Mouse (Mus musculus) cerebellum, adult (tissue): ENCODE results near the gene Gm13290.
"Not testable (repeated sequence)": the region's sequence is repeated elsewhere in the genome, so short reads cannot be mapped to it uniquely, and the experiment has no call there.

Source experiments
- ATAC-seq: cut with Nextera tagmentation; 2 replicates; pipeline ENCODE4 v1.9.2; 2017; ENCODE audit warnings: mild to moderate bottlenecking, moderate library complexity, mixed read lengths; ENCODE audit not compliant: insufficient number of reproducible peaks, low FRiP score, low TSS enrichment

Gm13290 gene

GRCm38 (mm10) chr4:88780320-88780719 lies 6.7 kb downstream of the Gm13290 start:
- ATAC-seq: not testable (repeated sequence)

GRCm38 (mm10) chr4:88781831-88782230 lies 8.2 kb downstream of the Gm13290 start, which contains the start of gene Ifnz:
TSS of gene Ifnz (plus strand) at chr4:88782131.
- ATAC-seq: not testable (repeated sequence)

GRCm38 (mm10) chr4:88782335-88782734 lies 8.7 kb downstream of the Gm13290 start:
- ATAC-seq: not testable (repeated sequence)

- ATAC-seq: not testable (repeated sequence)
These were observed 11.8 kb downstream of the Gm13290 start, which contains the start of gene Gm13276 for GRCm38 (mm10) chr4:88785409-88785808. TSS of gene Gm13276 (plus strand) at chr4:88785709.

DNA sequence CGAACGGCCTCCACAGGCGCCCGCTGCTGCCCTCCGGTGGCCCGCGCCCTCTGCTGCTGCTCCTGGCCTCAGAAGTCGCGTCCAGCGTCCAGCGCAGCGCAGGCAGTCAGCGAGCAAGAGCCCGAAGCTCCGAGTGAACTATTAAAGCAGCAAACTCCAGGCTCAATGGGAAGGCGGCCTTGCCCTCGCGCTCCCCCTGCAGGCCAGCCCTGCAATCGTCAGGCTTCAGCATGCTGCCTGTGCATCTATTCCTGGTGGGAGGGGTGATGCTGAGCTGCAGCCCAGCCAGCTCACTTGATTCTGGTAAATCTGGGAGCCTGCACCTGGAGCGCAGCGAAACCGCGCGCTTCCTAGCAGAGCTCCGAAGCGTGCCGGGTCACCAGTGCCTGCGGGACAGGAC lies 14.8 kb downstream of the Gm13290 start, which contains the start of gene Gm13277:
TSS of gene Gm13277 (plus strand) at position 231 of the 400 bp plus-strand sequence.
- not testable (repeated sequence) for ATAC-seq

DNA sequence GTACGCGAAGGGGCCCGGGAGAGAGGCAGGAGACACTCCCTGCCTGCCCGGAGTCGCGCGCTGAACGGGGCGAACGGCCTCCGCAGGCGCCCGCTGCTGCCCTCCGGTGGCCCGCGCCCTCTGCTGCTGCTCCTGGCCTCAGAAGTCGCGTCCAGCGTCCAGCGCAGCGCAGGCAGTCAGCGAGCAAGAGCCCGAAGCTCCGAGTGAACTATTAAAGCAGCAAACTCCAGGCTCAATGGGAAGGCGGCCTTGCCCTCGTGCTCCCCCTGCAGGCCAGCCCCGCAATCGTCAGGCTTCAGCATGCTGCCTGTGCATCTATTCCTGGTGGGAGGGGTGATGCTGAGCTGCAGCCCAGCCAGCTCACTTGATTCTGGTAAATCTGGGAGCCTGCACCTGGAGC lies 17.6 kb downstream of the Gm13290 start, which contains the start of gene Gm13278:
TSS of gene Gm13278 (plus strand) at position 301 of the 400 bp plus-strand sequence.
- not testable (repeated sequence) for ATAC-seq

DNA sequence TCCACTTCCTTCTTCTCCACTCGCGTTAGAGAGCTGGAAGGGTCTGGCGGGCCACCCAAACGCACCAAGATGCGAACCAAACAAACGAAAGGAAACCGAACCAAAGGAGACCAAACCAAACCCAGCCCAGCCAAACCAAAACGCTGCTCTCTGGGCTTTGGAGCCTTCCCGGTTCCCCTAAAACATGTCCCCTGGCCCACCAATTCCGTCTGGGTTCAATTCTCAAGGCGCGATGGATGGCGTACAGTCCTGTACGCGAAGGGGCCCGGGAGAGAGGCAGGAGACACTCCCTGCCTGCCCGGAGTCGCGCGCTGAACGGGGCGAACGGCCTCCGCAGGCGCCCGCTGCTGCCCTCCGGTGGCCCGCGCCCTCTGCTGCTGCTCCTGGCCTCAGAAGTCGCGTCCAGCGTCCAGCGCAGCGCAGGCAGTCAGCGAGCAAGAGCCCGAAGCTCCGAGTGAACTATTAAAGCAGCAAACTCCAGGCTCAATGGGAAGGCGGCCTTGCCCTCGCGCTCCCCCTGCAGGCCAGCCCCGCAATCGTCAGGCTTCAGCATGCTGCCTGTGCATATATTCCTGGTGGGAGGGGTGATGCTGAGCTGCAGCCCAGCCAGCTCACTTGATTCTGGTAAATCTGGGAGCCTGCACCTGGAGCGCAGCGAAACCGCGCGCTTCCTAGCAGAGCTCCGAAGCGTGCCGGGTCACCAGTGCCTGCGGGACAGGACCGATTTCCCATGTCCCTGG lies 20.5 kb downstream of the Gm13290 start, which contains the start of gene Gm13275:
TSS of gene Gm13275 (plus strand) at position 552 of the 740 bp plus-strand sequence.
- ATAC-seq: not testable (repeated sequence)

GRCm38 (mm10) chr4:88797097-88797496 lies 23.5 kb downstream of the Gm13290 start, which contains the start of gene Gm13279:
TSS of gene Gm13279 (plus strand) at chr4:88797397.
- not testable (repeated sequence) for ATAC-seq

- not testable (repeated sequence) for ATAC-seq
These were observed 25.7 kb downstream of the Gm13290 start, which contains the start of gene Gm13285 for GRCm38 (mm10) chr4:88799365-88799764. TSS of gene Gm13285 (plus strand) at chr4:88799665.

GRCm38 (mm10) chr4:88802954-88803353 lies 29.3 kb downstream of the Gm13290 start, which contains the start of gene Gm13287:
TSS of gene Gm13287 (plus strand) at chr4:88803254.
- not testable (repeated sequence) for ATAC-seq

GRCm38 (mm10) chr4:88805231-88805630 lies 31.6 kb downstream of the Gm13290 start, which contains the start of gene Gm13288:
TSS of gene Gm13288 (plus strand) at chr4:88805531.
- not testable (repeated sequence) for ATAC-seq

DNA sequence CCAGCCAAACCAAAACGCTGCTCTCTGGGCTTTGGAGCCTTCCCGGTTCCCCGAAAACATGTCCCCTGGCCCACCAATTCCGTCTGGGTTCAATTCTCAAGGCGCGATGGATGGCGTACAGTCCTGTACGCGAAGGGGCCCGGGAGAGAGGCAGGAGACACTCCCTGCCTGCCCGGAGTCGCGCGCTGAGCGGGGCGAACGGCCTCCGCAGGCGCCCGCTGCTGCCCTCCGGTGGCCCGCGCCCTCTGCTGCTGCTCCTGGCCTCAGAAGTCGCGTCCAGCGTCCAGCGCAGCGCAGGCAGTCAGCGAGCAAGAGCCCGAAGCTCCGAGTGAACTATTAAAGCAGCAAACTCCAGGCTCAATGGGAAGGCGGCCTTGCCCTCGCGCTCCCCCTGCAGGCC lies 32.1 kb downstream of the Gm13290 start:
- not testable (repeated sequence) for ATAC-seq

DNA sequence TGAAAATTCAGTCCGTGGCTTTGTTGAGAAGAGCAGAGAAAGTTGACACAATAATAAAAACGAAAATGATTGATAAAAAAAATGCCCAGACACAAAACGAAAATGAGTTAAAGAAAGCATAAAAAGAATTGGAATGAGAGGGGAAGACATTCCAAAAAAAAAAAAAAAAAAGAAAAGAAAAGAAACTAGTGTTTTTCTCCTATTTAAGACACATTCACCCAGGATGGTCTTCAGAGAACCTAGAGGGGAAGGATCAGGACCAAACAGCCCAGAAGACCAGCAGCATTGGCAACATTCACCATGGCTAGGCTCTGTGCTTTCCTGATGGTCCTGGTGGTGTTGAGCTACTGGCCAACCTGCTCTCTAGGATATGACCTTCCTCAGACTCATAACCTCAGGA lies 42.3 kb downstream of the Gm13290 start, which contains the start of gene Ifna7:
TSS of gene Ifna7 (plus strand) at position 301 of the 400 bp plus-strand sequence.
- no peak for ATAC-seq

DNA sequence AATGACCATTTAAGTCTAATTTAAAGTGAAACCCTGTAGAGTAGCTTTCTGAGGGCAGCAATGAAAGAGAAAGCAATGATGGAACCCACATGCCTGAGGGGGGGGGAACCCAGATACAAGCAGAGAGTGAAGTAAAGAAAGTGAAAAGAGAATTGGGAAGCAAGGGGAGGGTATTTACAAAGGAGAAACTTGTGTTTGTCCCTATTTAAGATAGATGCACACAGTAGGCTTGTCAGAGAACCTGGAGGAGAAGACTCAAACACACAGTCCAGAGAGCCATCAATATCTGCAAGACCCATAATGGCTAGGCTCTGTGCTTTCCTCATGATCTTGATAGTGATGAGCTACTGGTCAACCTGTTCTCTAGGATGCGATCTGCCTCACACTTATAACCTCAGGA lies 46.0 kb downstream of the Gm13290 start, which contains the start of gene Ifna11:
TSS of gene Ifna11 (plus strand) at position 301 of the 400 bp plus-strand sequence.
- no peak for ATAC-seq

GRCm38 (mm10) chr4:88822995-88823394 lies 49.4 kb downstream of the Gm13290 start:
- no peak for ATAC-seq
